Mouse (Mus musculus) heart, embryonic 14.5 days (tissue): Measurements from ENCODE around the gene Rasgef1b. TPM values are rescaled to one million over a fixed set of nuclear protein-coding genes. Genes with fewer than 3 reads are reported as not detected.

Source experiments
- ATAC-seq: fragments of 200-750 bp; cut with Nextera tagmentation; 2 replicates; pipeline ENCODE4 v1.8.0; 2017; ENCODE audit warnings: low read depth, moderate TSS enrichment; ENCODE audit not compliant: insufficient number of reproducible peaks, insufficient read depth, low FRiP score
- H3K27ac ChIP-seq, 2 experiments: fragments of 200-500 bp in 1 of 2; fragments of 300-500 bp in 1 of 2; sonication (generic) in 1 of 2; replicated peaks in 1 of 2; 2 replicates each; pipeline ENCODE4 v1.5.1; 2012 to 2014; ENCODE audit warnings: low read depth in 2 of 2, low read length in 2 of 2, control low read depth in 1 of 2, mild to moderate bottlenecking in 1 of 2, mixed read lengths in 1 of 2; ENCODE audit not compliant: control insufficient read depth in 1 of 2, insufficient read depth in 1 of 2
- H3K27me3 ChIP-seq: fragments of 300-500 bp; sonication (generic); 2 replicates; pipeline ENCODE4 v1.6.1; 2014; ENCODE audit warnings: mild to moderate bottlenecking, low read length, control low read depth; ENCODE audit not compliant: control insufficient read depth, insufficient read depth
- H3K36me3 ChIP-seq: fragments of 300-500 bp; sonication (generic); 2 replicates; pipeline ENCODE4 v1.6.1; 2014; ENCODE audit warnings: mild to moderate bottlenecking, control low read depth, low read length, mixed read lengths; ENCODE audit not compliant: control insufficient read depth, insufficient read depth
- H3K4me1 ChIP-seq, 2 experiments: fragments of 200-500 bp in 1 of 2; fragments of 300-500 bp in 1 of 2; sonication (generic) in 1 of 2; 2 replicates each; pipeline ENCODE4 v1.6.1; 2012 to 2014; ENCODE audit warnings: low read length in 2 of 2, control low read depth in 1 of 2, mixed read lengths in 1 of 2; ENCODE audit not compliant: control insufficient read depth in 2 of 2, insufficient read depth in 2 of 2
- H3K4me2 ChIP-seq: fragments of 300-500 bp; sonication (generic); 2 replicates; pipeline ENCODE4 v1.6.1; 2014; ENCODE audit warnings: mild to moderate bottlenecking, low read length
- H3K4me3 ChIP-seq, 2 experiments: fragments of 200-500 bp in 1 of 2; fragments of 300-500 bp in 1 of 2; sonication (generic) in 1 of 2; 2 replicates each; pipeline ENCODE4 v1.5.1; 2012 to 2014; ENCODE audit warnings: low read length in 2 of 2, mild to moderate bottlenecking in 2 of 2, control low read depth in 1 of 2, low read depth in 1 of 2, moderate library complexity in 1 of 2; ENCODE audit not compliant: control insufficient read depth in 1 of 2, insufficient read depth in 1 of 2
- H3K9ac ChIP-seq: fragments of 300-500 bp; sonication (generic); 2 replicates; pipeline ENCODE4 v1.6.1; 2014; ENCODE audit warnings: mild to moderate bottlenecking, low read length
- H3K9me3 ChIP-seq: fragments of 300-500 bp; sonication (generic); 2 replicates; pipeline ENCODE4 v1.6.1; 2016; ENCODE audit warnings: low read length, control low read depth; ENCODE audit not compliant: control insufficient read depth
- WGBS: fragments of 180-500 bp; shearing (Covaris S2); extraction: QIAGEN DNeasy Blood & Tissue Kit; methylation state at CpG from one replicate; pipeline ENCODE4 v1.1.7; 2014; 5-methylcytosine and 5-hydroxymethylcytosine counted together
- polyA plus RNA-seq: library from polyadenylated mRNA; unstranded; fragments of >200 nt; fragmentation: Nextera tagmentation; extraction: Ambion mirVana; gene quantifications from 2 replicates; pipeline ENCODE4 v1.2.1, GENCODE M21; 2014

Rasgef1b gene
- polyA plus RNA-seq, 1 experiment from 2014 or later = 45.9 TPM

GRCm38 (mm10) chr5:99499404-99500089 is 229.3 kb downstream of the Rasgef1b start:
- Histone ChIP-seq H3K9me3 (no peaks in the 10 kb centered on the region), H3K4me3 (no peak overlapping the region), H3K4me1 (peaks cover 6 to 9% of the 10 kb centered on the region in 2 experiments; a peak in 3 of 4 replicates), H3K27ac (no peak overlapping the region), H3K36me3 (no peaks in the 10 kb centered on the region), H3K27me3 (no peaks in the 10 kb centered on the region), H3K4me2 (no peak overlapping the region), H3K9ac (no peak overlapping the region)
- 52% methylated on average over 7 of the region's 7 CpGs for WGBS
- no peak for ATAC-seq

- Histone ChIP-seq H3K36me3 (no peaks in the 10 kb centered on the region), H3K4me3 (no peak overlapping the region), H3K4me2 (no peak overlapping the region), H3K27me3 (no peaks in the 10 kb centered on the region), H3K27ac (peak overlapping the region in 1 of 2 experiments; percentile 52; a peak in 1 of 4 replicates), H3K4me1 (peaks cover 6 to 12% of the 10 kb centered on the region in 2 experiments; a peak in 3 of 4 replicates), H3K9ac (no peak overlapping the region), H3K9me3 (no peaks in the 10 kb centered on the region)
- 60% methylated on average over 11 of the region's 11 CpGs for WGBS
- no peak for ATAC-seq
Observed at GRCm38 (mm10) chr5:99497856-99498255, 231.0 kb downstream of the Rasgef1b start.

- no peak overlapping the region for H3K9ac ChIP-seq
- no peaks in the 10 kb centered on the region for H3K27me3 ChIP-seq
- 70% methylated on average over 8 of the region's 9 CpGs for WGBS
- H3K27ac ChIP-seq = peak overlapping the region; percentile 29 to 52; a peak in 2 of 4 replicates
- H3K9me3 ChIP-seq = no peaks in the 10 kb centered on the region
- no peak overlapping the region for H3K4me3 ChIP-seq
- no peak overlapping the region for H3K4me2 ChIP-seq
- no peak for ATAC-seq
- H3K4me1 ChIP-seq = peaks cover 6 to 12% of the 10 kb centered on the region in 2 experiments; a peak in 3 of 4 replicates
- no peaks in the 10 kb centered on the region for H3K36me3 ChIP-seq
Observed at GRCm38 (mm10) chr5:99496931-99497782, 231.7 kb downstream of the Rasgef1b start.

GRCm38 (mm10) chr5:99496157-99496453 is 232.8 kb downstream of the Rasgef1b start:
- Histone ChIP-seq H3K4me2 (no peak overlapping the region), H3K4me1 (peaks cover 6 to 12% of the 10 kb centered on the region in 2 experiments; a peak in 3 of 4 replicates), H3K9ac (no peak overlapping the region), H3K27ac (no peak overlapping the region), H3K27me3 (no peaks in the 10 kb centered on the region), H3K4me3 (no peak overlapping the region), H3K9me3 (no peaks in the 10 kb centered on the region), H3K36me3 (no peaks in the 10 kb centered on the region)
- WGBS = 72% methylated on average over 1 of the region's 1 CpGs
- no peak for ATAC-seq

- WGBS = 84% methylated on average over 10 of the region's 10 CpGs
- no peak overlapping the region for H3K4me2 ChIP-seq
- no peaks in the 10 kb centered on the region for H3K27me3 ChIP-seq
- no peak overlapping the region for H3K4me3 ChIP-seq
- no peak overlapping the region for H3K27ac ChIP-seq
- H3K9me3 ChIP-seq = no peaks in the 10 kb centered on the region
- peaks cover 6 to 12% of the 10 kb centered on the region in 2 experiments; a peak in 3 of 4 replicates for H3K4me1 ChIP-seq
- no peak for ATAC-seq
- no peaks in the 10 kb centered on the region for H3K36me3 ChIP-seq
- H3K9ac ChIP-seq = no peak overlapping the region
Observed at GRCm38 (mm10) chr5:99495354-99496156, 233.3 kb downstream of the Rasgef1b start.

GRCm38 (mm10) chr5:99493861-99494260 is 235.0 kb downstream of the Rasgef1b start:
- no peak for ATAC-seq
- H3K36me3 ChIP-seq = no peaks in the 10 kb centered on the region
- no peak overlapping the region for H3K9ac ChIP-seq
- 22% methylated on average over 9 of the region's 9 CpGs for WGBS
- H3K4me3 ChIP-seq = no peak overlapping the region
- H3K4me2 ChIP-seq = no peak overlapping the region
- no peaks in the 10 kb centered on the region for H3K9me3 ChIP-seq
- H3K27ac ChIP-seq = no peak overlapping the region
- peaks cover 6 to 12% of the 10 kb centered on the region in 2 experiments; a peak in 3 of 4 replicates for H3K4me1 ChIP-seq
- H3K27me3 ChIP-seq = no peaks in the 10 kb centered on the region

GRCm38 (mm10) chr5:99493017-99493416 is 235.8 kb downstream of the Rasgef1b start:
- Histone ChIP-seq H3K9me3 (no peaks in the 10 kb centered on the region), H3K27me3 (no peaks in the 10 kb centered on the region), H3K27ac (no peak overlapping the region), H3K4me2 (no peak overlapping the region), H3K4me3 (no peak overlapping the region), H3K4me1 (peaks cover 6 to 12% of the 10 kb centered on the region in 2 experiments; a peak in 3 of 4 replicates), H3K9ac (no peak overlapping the region), H3K36me3 (no peaks in the 10 kb centered on the region)
- WGBS = 86% methylated on average over 3 of the region's 3 CpGs
- no peak for ATAC-seq
